15 mouse cellular contexts compared by ENCODE assay signal in the genomic region with DNA sequence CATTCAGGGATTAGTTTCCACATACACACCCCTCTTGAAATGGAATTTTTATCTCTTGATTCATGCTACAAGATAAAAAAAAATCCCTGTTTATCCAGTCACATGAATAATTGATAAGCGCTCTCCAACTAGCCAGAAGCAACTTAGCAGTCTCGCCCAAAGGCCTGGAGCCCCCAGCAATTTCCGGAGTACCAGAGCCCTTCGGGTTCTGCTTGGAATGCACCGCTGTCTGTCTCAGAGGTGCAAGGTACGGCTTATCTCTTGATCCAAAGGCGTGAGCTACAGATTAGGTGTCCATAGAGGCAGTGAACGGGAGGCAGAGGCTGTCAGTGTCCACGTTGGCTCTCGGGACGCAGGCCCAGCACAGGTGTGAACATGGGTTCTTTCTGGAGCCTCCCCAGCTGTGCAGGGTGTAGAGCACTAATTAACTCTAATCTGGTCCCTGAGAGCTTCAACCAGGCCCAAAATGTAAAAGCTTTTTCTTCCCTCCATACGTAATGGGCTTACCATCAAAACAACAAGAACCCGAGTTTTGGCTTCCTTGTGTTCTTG.
A peak's percentile ranks its signal among the peaks of the same experiment; 100 is the strongest.
DNase-seq lines count a peak whose midpoint lies in the region; ATAC-seq and TF ChIP-seq lines count a peak whose summit lies in the region.
"Had no signal": no experiment of that assay in that cellular context is flagged by ENCODE, and none has a peak within 500 bp of the region (broad histone marks: within the 10 kb centered on the region; RNA-seq: fewer than 3 reads in every experiment).

No protein-coding gene starts in this region.

- H3K36me3 ChIP-seq in lung, embryonic 14.5 days (ENCODE audit: insufficient read depth), result no peaks in the 10 kb centered on the region
- H3K36me3 ChIP-seq in intestine, postnatal 0 days (ENCODE audit: control insufficient read depth, insufficient read depth), result no peaks in the 10 kb centered on the region
- H3K36me3 ChIP-seq: embryonic facial prominence, embryonic 12.5 days; hindbrain, embryonic 12.5 days had no signal

- no peaks in the 10 kb centered on the region for H3K9me3 ChIP-seq in lung, embryonic 14.5 days (ENCODE audit: low read depth, low read length)
- no peaks in the 10 kb centered on the region for H3K9me3 ChIP-seq in intestine, postnatal 0 days (ENCODE audit: control insufficient read depth)
- H3K9me3 ChIP-seq: embryonic facial prominence, embryonic 12.5 days; hindbrain, embryonic 12.5 days had no signal

- WGBS in lung, embryonic 14.5 days, result 27% methylated on average over 13 of the region's 13 CpGs
- 45% methylated on average over 13 of the region's 13 CpGs for WGBS in intestine, postnatal 0 days

- H3K27ac ChIP-seq in lung, embryonic 14.5 days (ENCODE audit: low read depth), result no peak overlapping the region
- H3K27ac ChIP-seq in intestine, postnatal 0 days (ENCODE audit: low read depth, low read length), result no peak overlapping the region
- H3K27ac ChIP-seq: embryonic facial prominence, embryonic 12.5 days; heart, adult 2 months; hindbrain, embryonic 12.5 days; kidney, postnatal 0 days had no signal

- ATAC-seq in lung, embryonic 14.5 days (ENCODE audit: insufficient read depth), result peak; percentile 70; the same call in 1 of the 2 replicates
- ATAC-seq in intestine, postnatal 0 days, result no peak

- no peak overlapping the region for H3K9ac ChIP-seq in lung, embryonic 14.5 days
- H3K9ac ChIP-seq in intestine, postnatal 0 days (ENCODE audit: low read depth, low read length), result no peak overlapping the region
- H3K9ac ChIP-seq: embryonic facial prominence, embryonic 12.5 days; hindbrain, embryonic 12.5 days had no signal

- no peaks in the 10 kb centered on the region for H3K27me3 ChIP-seq in lung, embryonic 14.5 days (ENCODE audit: insufficient read depth, low read length)
- H3K27me3 ChIP-seq in intestine, postnatal 0 days (replicated peaks; ENCODE audit: control insufficient read depth, insufficient read depth, low read length), result no peaks in the 10 kb centered on the region
- H3K27me3 ChIP-seq: embryonic facial prominence, embryonic 12.5 days; hindbrain, embryonic 12.5 days had no signal

- H3K4me3 ChIP-seq in lung, embryonic 14.5 days (ENCODE audit: low read depth, low read length), result no peak overlapping the region
- H3K4me3 ChIP-seq in intestine, postnatal 0 days (ENCODE audit: low read depth, low read length), result no peak overlapping the region
- H3K4me3 ChIP-seq: embryonic facial prominence, embryonic 12.5 days; heart, adult 2 months; hindbrain, embryonic 12.5 days had no signal

- no peak for TF ChIP-seq CTCF in lung, embryonic 14.5 days (IDR thresholded peaks at IDR 0.05; ENCODE audit: low read depth)
- TF ChIP-seq CTCF in intestine, postnatal 0 days (IDR thresholded peaks at IDR 0.05; ENCODE audit: low read depth), result no peak

- peak; percentile 47 for DNase-seq in lung, embryonic 14.5 days
- DNase-seq in lung, postnatal 10 days, result no peak
- peak; percentile 14 for DNase-seq in urinary bladder, postnatal 14 days (ENCODE audit: low spot score)
- no peak for DNase-seq in urinary bladder, adult 2 months (ENCODE audit: low spot score)
- peak; percentile 15 for DNase-seq in retina, embryonic 14.5 days (ENCODE audit: low spot score)
- DNase-seq in cerebellum, adult 18-20 months, result no peak
- DNase-seq: adrenal gland, postnatal 10 days; cerebellum, adult 11-12 months; heart, adult 2 months; kidney, adult 11 months; lung, adult 2 months had no signal

- H3K4me1 ChIP-seq in lung, embryonic 14.5 days (ENCODE audit: insufficient read depth), result no peaks in the 10 kb centered on the region
- no peaks in the 10 kb centered on the region for H3K4me1 ChIP-seq in intestine, postnatal 0 days (replicated peaks; ENCODE audit: control insufficient read depth, insufficient read depth, low read length)
- H3K4me1 ChIP-seq: hindbrain, embryonic 12.5 days had no signal

- no peak overlapping the region for H3K4me2 ChIP-seq in lung, embryonic 14.5 days
- H3K4me2 ChIP-seq in intestine, postnatal 0 days (replicated peaks; ENCODE audit: low read depth), result no peak overlapping the region
- H3K4me2 ChIP-seq: embryonic facial prominence, embryonic 12.5 days; hindbrain, embryonic 12.5 days had no signal

Comparison
In these comparisons a context has a peak if more than half of its experiments do, and no peak if none do; other contexts are left out.
1. DNase-seq: peak in lung, embryonic 14.5 days (single experiment), urinary bladder, postnatal 14 days (single experiment) and retina, embryonic 14.5 days (single experiment); none in lung, postnatal 10 days (single experiment), urinary bladder, adult 2 months (single experiment) and cerebellum, adult 18-20 months (0 of 2).